Mouse (Mus musculus) intestine, embryonic 16.5 days (tissue): ENCODE results near the gene Sh2d1b1. TPM values are rescaled to one million over a fixed set of nuclear protein-coding genes. Genes with fewer than 3 reads are reported as not detected.
"Not testable (repeated sequence)": the region's sequence is repeated elsewhere in the genome, so short reads cannot be mapped to it uniquely, and the experiment has no call there.

Experiments
- ATAC-seq: fragments of 200-750 bp; cut with Nextera tagmentation; 2 replicates; pipeline ENCODE4 v1.8.0; 2017; ENCODE audit warnings: moderate TSS enrichment, moderate library complexity
- H3K27ac ChIP-seq: fragments of 300-500 bp; sonication (generic); 2 replicates; pipeline ENCODE4 v1.5.1; 2014; ENCODE audit warnings: mild to moderate bottlenecking, low read length
- H3K27me3 ChIP-seq: fragments of 300-500 bp; sonication (generic); replicated peaks from 2 replicates; pipeline ENCODE4 v1.6.1; 2014; ENCODE audit warnings: low read length, control low read depth, mixed read lengths; ENCODE audit not compliant: control insufficient read depth, insufficient read depth
- H3K36me3 ChIP-seq: fragments of 300-500 bp; sonication (generic); 2 replicates; pipeline ENCODE4 v1.6.1; 2014; ENCODE audit warnings: low read length, control low read depth; ENCODE audit not compliant: control insufficient read depth, insufficient read depth
- H3K4me1 ChIP-seq: fragments of 300-500 bp; sonication (generic); 2 replicates; pipeline ENCODE4 v1.6.1; 2014; ENCODE audit warnings: low read length, control low read depth, mixed read lengths; ENCODE audit not compliant: control insufficient read depth, insufficient read depth
- H3K4me2 ChIP-seq: fragments of 300-500 bp; sonication (generic); 2 replicates; pipeline ENCODE4 v1.6.1; 2014; ENCODE audit warnings: low read depth, low read length, control low read depth
- H3K4me3 ChIP-seq: fragments of 300-500 bp; sonication (generic); 2 replicates; pipeline ENCODE4 v1.5.1; 2014; ENCODE audit warnings: mild to moderate bottlenecking, low read length
- H3K9ac ChIP-seq: fragments of 300-500 bp; sonication (generic); 2 replicates; pipeline ENCODE4 v1.6.1; 2014; ENCODE audit warnings: low read depth, low read length
- H3K9me3 ChIP-seq: fragments of 300-500 bp; sonication (generic); 2 replicates; pipeline ENCODE4 v1.6.1; 2016; ENCODE audit warnings: low read length, control low read depth; ENCODE audit not compliant: control insufficient read depth
- WGBS: fragments of 180-500 bp; shearing (Covaris S2); extraction: QIAGEN DNeasy Blood & Tissue Kit; methylation state at CpG from one replicate; pipeline ENCODE4 v1.1.7; 2014; 5-methylcytosine and 5-hydroxymethylcytosine counted together
- polyA plus RNA-seq: library from polyadenylated mRNA; unstranded; fragments of >200 nt; fragmentation: Nextera tagmentation; extraction: Ambion mirVana; gene quantifications from 2 replicates; pipeline ENCODE4 v1.2.1, GENCODE M21; 2015

The Sh2d1b1 gene
- polyA plus RNA-seq: 0.35 and 0.50 TPM in 2 replicates

- Histone ChIP-seq H3K9me3 (0 out of 2 replicates have a peak, but pooled peaks cover 4% of the 10 kb centered on the region), H3K27me3 (no peaks in the 10 kb centered on the region), H3K9ac (no peak within 1 kb of the TSS), H3K4me1 (no peaks in the 10 kb centered on the region), H3K36me3 (no peaks in the 10 kb centered on the region), H3K27ac (no peak within 1 kb of the TSS), H3K4me3 (no peak within 1 kb of the TSS), H3K4me2 (no peak within 1 kb of the TSS)
- 67% methylated on average over 2 of the region's 3 CpGs for WGBS
- ATAC-seq: no peak
Measured at GRCm38 (mm10) chr1:170277016-170277415, at the start of gene Sh2d1b1. Sh2d1b1 (plus strand) TSS chr1:170277320.

- H3K27ac ChIP-seq, H3K4me3 ChIP-seq, H3K4me2 ChIP-seq, H3K36me3 ChIP-seq, ATAC-seq, H3K9me3 ChIP-seq, H3K9ac ChIP-seq, H3K4me1 ChIP-seq, H3K27me3 ChIP-seq: not testable (repeated sequence)
- WGBS: 59% methylated on average over 5 of the region's 6 CpGs
Measured at GRCm38 (mm10) chr1:170232688-170233087, 44.4 kb upstream of the Sh2d1b1 start, which contains the start of gene Sh2d1b2. Sh2d1b2 (plus strand) TSS chr1:170232749.

- no peaks in the 10 kb centered on the region for H3K36me3 ChIP-seq
- H3K4me1 ChIP-seq: no peaks in the 10 kb centered on the region
- no peaks in the 10 kb centered on the region for H3K9me3 ChIP-seq
- H3K4me3 ChIP-seq: no peak overlapping the region
- no peak for ATAC-seq
- H3K27ac ChIP-seq: no peak overlapping the region
- no peaks in the 10 kb centered on the region for H3K27me3 ChIP-seq
- 88% methylated on average over 3 of the region's 3 CpGs for WGBS
- H3K9ac ChIP-seq: no peak overlapping the region
- no peak overlapping the region for H3K4me2 ChIP-seq
Measured at GRCm38 (mm10) chr1:170245016-170245415, 32.1 kb upstream of the Sh2d1b1 start.

DNA sequence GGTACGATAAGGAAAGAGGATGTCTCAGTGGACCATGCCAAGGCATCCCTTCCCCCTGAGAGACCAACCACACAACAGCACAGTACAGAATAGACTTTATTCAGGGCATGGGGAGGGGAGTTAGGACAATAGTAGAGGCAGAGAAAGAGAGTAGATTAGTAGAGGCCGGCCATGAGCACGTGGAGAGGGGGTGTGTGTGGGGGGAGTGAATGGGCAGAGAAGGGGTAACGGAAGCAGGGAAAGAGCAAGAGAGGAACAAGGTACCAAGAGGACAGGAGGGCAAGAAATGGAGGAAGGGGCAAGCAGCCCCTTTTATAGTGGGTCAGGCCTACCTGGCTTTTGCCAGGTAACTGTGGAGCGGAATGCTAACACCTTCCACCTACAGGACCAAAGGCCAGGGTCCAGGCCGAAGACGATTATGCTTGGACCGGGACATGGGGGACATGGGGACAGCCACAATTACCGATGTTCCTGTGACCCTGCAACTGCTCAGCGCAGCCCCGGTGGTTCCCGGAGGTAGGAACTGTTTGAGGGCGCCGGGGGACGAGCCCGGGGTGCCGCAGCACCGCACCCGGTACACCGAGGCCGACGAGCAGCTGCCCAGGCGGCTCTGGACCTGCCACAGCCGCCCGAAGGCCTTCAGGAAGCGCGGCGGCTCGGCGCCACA, 22.1 kb upstream of the Sh2d1b1 start:
- Histone ChIP-seq H3K36me3 (no peaks in the 10 kb centered on the region), H3K9ac (peak overlapping the region; percentile 82), H3K4me2 (peak overlapping the region; percentile 71), H3K27me3 (no peaks in the 10 kb centered on the region), H3K4me3 (peak overlapping the region; percentile 70), H3K27ac (no peak overlapping the region), H3K9me3 (no peaks in the 10 kb centered on the region), H3K4me1 (no peaks in the 10 kb centered on the region)
- peak; percentile 87 for ATAC-seq
- WGBS: 31% methylated on average over 30 of the region's 30 CpGs

DNA sequence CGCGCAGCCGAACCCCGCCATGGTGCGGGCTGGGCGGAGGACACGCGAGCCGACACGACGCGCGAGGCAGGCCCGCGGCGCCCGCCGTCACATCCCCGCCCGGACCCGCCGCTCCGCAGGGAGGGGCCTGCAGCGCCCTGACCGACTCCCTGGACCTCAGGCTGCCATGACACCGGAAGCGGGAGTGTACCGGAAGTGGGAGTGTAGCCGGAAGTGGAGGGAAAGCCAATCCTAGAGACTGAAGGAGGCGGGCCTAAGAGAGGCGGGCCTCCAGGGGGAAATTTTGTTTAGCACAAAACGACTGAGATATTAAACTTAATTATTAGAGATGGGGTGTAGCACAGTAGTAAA, 21.6 kb upstream of the Sh2d1b1 start:
- Histone ChIP-seq H3K4me2 (peak overlapping the region; percentile 71), H3K9me3 (no peaks in the 10 kb centered on the region), H3K27ac (no peak overlapping the region), H3K36me3 (no peaks in the 10 kb centered on the region), H3K27me3 (no peaks in the 10 kb centered on the region), H3K9ac (peak overlapping the region; percentile 82), H3K4me3 (peak overlapping the region; percentile 70), H3K4me1 (no peaks in the 10 kb centered on the region)
- peak; percentile 98 for ATAC-seq
- 14% methylated on average over 32 of the region's 32 CpGs for WGBS

- H3K4me2 ChIP-seq: no peak overlapping the region
- no peaks in the 10 kb centered on the region for H3K4me1 ChIP-seq
- H3K9ac ChIP-seq: no peak overlapping the region
- peaks cover 9% of the 10 kb centered on the region for H3K9me3 ChIP-seq
- H3K36me3 ChIP-seq: no peaks in the 10 kb centered on the region
- no peaks in the 10 kb centered on the region for H3K27me3 ChIP-seq
- H3K4me3 ChIP-seq: no peak overlapping the region
- no peak overlapping the region for H3K27ac ChIP-seq
- no peak for ATAC-seq
- 85% methylated on average over 6 of the region's 6 CpGs for WGBS
Measured at GRCm38 (mm10) chr1:170270281-170270680, 6.8 kb upstream of the Sh2d1b1 start.

DNA sequence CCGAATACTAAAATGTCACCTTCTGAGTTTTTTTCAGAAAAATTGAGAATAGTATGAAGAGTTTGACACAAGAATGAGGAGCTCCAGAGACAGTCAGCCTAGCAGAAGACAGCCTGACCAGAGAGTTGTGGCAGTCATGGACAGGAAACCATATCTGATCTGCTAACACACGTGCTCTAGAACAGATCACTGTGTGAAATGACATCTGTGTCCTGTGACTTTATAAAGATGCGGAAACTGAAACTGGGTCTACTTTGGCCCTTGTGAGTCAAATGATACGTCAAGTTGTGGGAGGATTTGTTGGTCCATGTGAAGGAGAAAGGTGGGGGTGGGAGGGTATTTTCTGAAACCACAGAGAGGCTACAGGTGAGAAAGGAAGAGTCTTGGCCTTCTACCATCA, 6.4 kb upstream of the Sh2d1b1 start:
- Histone ChIP-seq H3K27ac (no peak overlapping the region), H3K9ac (no peak overlapping the region), H3K36me3 (no peaks in the 10 kb centered on the region), H3K4me3 (no peak overlapping the region), H3K4me2 (no peak overlapping the region), H3K9me3 (peaks cover 11% of the 10 kb centered on the region), H3K4me1 (no peaks in the 10 kb centered on the region), H3K27me3 (no peaks in the 10 kb centered on the region)
- WGBS: 90% methylated on average over 4 of the region's 4 CpGs
- no peak for ATAC-seq

GRCm38 (mm10) chr1:170273252-170273651, 3.9 kb upstream of the Sh2d1b1 start:
- Histone ChIP-seq H3K27ac (no peak overlapping the region), H3K9ac (no peak overlapping the region), H3K4me2 (no peak overlapping the region), H3K36me3 (no peaks in the 10 kb centered on the region), H3K9me3 (0 out of 2 replicates have a peak, but pooled peaks cover 4% of the 10 kb centered on the region), H3K4me1 (no peaks in the 10 kb centered on the region), H3K27me3 (no peaks in the 10 kb centered on the region), H3K4me3 (no peak overlapping the region)
- no peak for ATAC-seq

GRCm38 (mm10) chr1:170282415-170283129, 5.5 kb downstream of the Sh2d1b1 start:
- 71% methylated on average over 4 of the region's 4 CpGs for WGBS
- H3K9me3 ChIP-seq: no peaks in the 10 kb centered on the region

More at GRCm38 (mm10) chr1:170282415-170283129, 5.5 kb downstream of the Sh2d1b1 start:
- ATAC-seq: no peak
- Histone ChIP-seq H3K27ac (no peak overlapping the region), H3K4me1 (no peaks in the 10 kb centered on the region), H3K27me3 (no peaks in the 10 kb centered on the region), H3K36me3 (no peaks in the 10 kb centered on the region), H3K9ac (no peak overlapping the region), H3K4me2 (no peak overlapping the region), H3K4me3 (no peak overlapping the region)
